Mouse (Mus musculus) neural tube, embryonic 13.5 days (tissue): ENCODE results near the gene Dact2. TPM values are rescaled to one million over a fixed set of nuclear protein-coding genes. Genes with fewer than 3 reads are reported as not detected.
A peak's percentile ranks its signal among the peaks of the same experiment; 100 is the strongest.

Experiments used
- ATAC-seq: fragments of 200-750 bp; cut with Nextera tagmentation; 2 replicates; pipeline ENCODE4 v1.8.0; 2017; ENCODE audit warnings: low read depth, mild to moderate bottlenecking, moderate TSS enrichment, moderate library complexity
- H3K27ac ChIP-seq: fragments of 300-500 bp; sonication (generic); replicated peaks from 2 replicates; pipeline ENCODE4 v1.5.1; 2015; ENCODE audit warnings: moderate library complexity, mild to moderate bottlenecking, inconsistent platforms
- H3K27me3 ChIP-seq: fragments of 300-500 bp; sonication (generic); 2 replicates; pipeline ENCODE4 v1.6.1; 2015; ENCODE audit warnings: mild to moderate bottlenecking, inconsistent platforms
- H3K36me3 ChIP-seq: fragments of 300-500 bp; sonication (generic); 2 replicates; pipeline ENCODE4 v1.6.1; 2015; ENCODE audit warnings: mild to moderate bottlenecking, inconsistent platforms
- H3K4me1 ChIP-seq: fragments of 300-500 bp; sonication (generic); replicated peaks from 2 replicates; pipeline ENCODE4 v1.6.1; 2015; ENCODE audit warnings: inconsistent platforms
- H3K4me2 ChIP-seq: fragments of 300-500 bp; sonication (generic); 2 replicates; pipeline ENCODE4 v1.6.1; 2015; ENCODE audit warnings: inconsistent platforms, mild to moderate bottlenecking, moderate library complexity
- H3K4me3 ChIP-seq: fragments of 300-500 bp; sonication (generic); 2 replicates; pipeline ENCODE4 v1.5.1; 2015; ENCODE audit warnings: mild to moderate bottlenecking, inconsistent platforms
- H3K9ac ChIP-seq: fragments of 300-500 bp; sonication (generic); 2 replicates; pipeline ENCODE4 v1.6.1; 2015; ENCODE audit warnings: moderate library complexity, mild to moderate bottlenecking, inconsistent platforms
- H3K9me3 ChIP-seq: fragments of 300-500 bp; sonication (generic); 2 replicates; pipeline ENCODE4 v1.6.1; 2016; ENCODE audit warnings: inconsistent platforms
- WGBS: fragments of 180-500 bp; shearing (Covaris S2); methylation state at CpG from one replicate; pipeline ENCODE4 v1.1.7; 2015; 5-methylcytosine and 5-hydroxymethylcytosine counted together
- polyA plus RNA-seq: library from polyadenylated mRNA; unstranded; fragments of >200 nt; fragmentation: Nextera tagmentation; extraction: Ambion mirVana; gene quantifications from 2 replicates; pipeline ENCODE4 v1.2.1, GENCODE M21; 2015

The Dact2 gene
- polyA plus RNA-seq, 1 experiment from 2014 or later, result 1.2 TPM

DNA sequence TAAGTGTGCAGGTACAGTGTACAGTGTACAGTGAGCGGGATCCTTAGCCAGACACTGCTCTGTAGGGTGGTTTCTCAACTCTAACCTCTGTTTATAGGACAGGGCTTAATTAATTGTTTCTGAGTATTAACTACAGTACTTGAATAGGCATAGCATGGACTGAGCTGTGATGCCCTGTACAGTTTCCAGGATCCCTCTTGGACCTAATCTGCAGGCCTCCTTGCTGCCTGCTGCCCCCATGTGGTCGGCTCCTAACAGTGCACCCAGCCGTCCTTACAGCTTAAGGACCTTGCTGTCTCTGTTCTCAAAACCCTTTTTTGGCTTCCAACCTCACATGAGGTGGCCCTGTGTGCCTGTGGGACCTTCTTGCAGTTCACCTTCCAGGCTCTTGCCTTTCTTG is 2.0 kb upstream of the Dact2 start:
- Histone ChIP-seq H3K27me3 (peaks cover 61% of the 10 kb centered on the region), H3K27ac (no peak overlapping the region), H3K36me3 (no peaks in the 10 kb centered on the region), H3K9ac (no peak overlapping the region), H3K4me3 (no peak overlapping the region), H3K4me1 (peaks cover 44% of the 10 kb centered on the region), H3K9me3 (no peaks in the 10 kb centered on the region), H3K4me2 (no peak overlapping the region)
- WGBS, result 31% methylated on average over 3 of the region's 3 CpGs
- ATAC-seq, result peak; percentile 19; the same call in 1 of the 2 replicates

DNA sequence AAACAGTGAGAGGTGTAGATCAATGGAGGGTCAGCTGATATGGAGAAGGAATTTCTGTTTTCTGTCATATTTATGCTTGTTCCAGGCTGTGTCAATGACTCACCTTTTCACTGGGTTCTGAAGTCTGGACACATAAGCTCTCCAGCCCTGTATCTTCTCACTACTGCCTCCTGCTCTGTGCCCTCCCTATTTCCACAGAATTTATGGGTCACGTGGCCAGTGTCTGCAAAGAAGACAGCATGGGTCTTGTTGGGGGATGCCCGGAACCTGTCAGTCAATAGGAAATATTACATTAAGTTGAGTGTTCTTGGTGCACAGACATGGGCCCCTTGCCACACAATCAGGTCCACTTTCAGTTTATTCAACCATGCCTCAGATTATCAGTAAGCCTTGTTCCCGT is 1.1 kb upstream of the Dact2 start:
- Histone ChIP-seq H3K4me1 (peaks cover 46% of the 10 kb centered on the region), H3K36me3 (no peaks in the 10 kb centered on the region), H3K4me3 (no peak overlapping the region), H3K9ac (no peak overlapping the region), H3K9me3 (no peaks in the 10 kb centered on the region), H3K27me3 (peaks cover 69% of the 10 kb centered on the region), H3K4me2 (no peak overlapping the region), H3K27ac (no peak overlapping the region)
- ATAC-seq, result no peak
- 87% methylated on average over 3 of the region's 3 CpGs for WGBS

DNA sequence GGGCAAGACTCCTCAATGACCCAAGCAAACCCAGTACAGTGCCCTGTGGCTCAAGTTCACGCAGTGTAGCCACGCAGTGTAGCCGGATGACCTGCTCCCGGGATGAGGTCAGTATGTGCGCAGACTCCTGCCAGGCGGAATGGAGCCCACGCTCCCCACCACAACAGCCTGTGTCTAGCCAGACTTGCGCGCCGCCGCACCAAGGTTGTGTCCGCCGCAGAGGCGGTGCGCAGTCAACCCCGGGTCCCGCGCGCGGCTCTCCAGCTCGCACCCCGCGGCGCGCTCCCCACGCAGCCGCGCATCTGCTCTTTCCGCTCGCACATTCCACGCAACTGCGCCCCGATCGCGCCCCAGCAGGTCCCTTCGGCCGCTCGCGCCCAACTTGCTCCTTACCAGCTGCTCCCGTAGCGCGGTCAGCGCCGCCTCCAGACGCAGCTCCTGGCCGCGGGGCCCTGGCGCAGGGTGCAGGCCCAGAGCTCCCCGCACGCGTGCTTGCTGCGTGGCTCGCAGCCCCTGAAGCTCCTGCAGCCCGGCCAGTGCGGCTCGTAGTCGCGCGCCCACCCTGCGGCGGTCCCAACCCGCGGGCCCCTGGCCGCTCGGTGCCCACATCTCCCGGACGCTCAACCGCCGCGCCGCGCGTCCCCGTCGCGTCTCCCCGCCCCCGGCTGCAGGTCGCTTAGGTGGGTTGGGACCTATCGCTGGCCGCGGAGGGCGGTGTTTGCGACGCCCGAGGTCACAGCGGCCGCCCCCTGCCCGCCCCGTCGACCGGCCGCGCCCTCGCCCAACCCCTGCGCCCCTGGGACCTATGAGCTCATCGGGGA is 773 bp downstream of the Dact2 start:
- Histone ChIP-seq H3K9ac (peak overlapping the region; percentile 77), H3K9me3 (no peaks in the 10 kb centered on the region), H3K27ac (peak overlapping the region; percentile 33; the same call in 1 of the 2 replicates), H3K36me3 (no peaks in the 10 kb centered on the region), H3K4me2 (peak overlapping the region; percentile 90), H3K27me3 (peaks cover 72% of the 10 kb centered on the region), H3K4me3 (peak overlapping the region; percentile 61), H3K4me1 (peaks cover 46% of the 10 kb centered on the region)
- ATAC-seq, result peak; percentile 64
- under 1% methylated on average over 94 of the region's 97 CpGs for WGBS

DNA sequence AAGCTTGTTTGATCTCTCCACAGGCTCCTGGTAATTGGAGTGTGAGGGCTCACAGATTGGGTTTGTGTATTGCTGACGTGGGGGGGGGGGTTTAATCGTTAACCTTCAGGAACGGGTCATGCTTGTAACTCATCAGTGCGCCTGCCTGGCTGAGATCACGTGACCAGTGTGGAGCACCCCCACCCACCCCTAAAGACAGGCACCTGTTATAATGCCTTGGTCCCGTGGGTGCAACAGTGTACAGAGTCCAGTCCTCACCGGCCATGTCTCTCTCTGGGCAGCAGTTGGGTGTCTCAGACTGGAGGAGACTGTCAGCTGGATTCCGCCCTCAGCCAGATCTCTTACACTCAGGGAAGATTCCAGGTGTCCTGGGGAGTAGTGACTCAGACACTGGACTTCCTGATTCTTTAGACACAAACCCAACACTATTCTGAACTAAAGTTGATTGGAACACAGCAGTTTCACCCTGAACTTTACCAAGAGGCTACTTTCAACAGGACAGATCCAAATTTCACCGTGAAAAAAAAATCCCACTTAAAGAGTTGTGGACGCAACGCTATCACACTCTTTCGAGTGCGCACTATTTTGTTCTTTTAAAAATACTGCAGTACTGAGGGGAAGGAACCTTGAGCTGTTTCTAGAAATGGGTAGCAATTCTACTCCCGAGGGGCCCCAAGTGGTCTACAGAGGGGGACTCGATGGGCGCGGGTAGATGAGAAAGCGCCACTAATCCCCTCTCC is 1.6 kb downstream of the Dact2 start:
- no peaks in the 10 kb centered on the region for H3K36me3 ChIP-seq
- H3K4me2 ChIP-seq, result peak overlapping the region; percentile 90
- peak overlapping the region; percentile 61 for H3K4me3 ChIP-seq
- peak overlapping the region; percentile 77; the same call in 1 of the 2 replicates for H3K9ac ChIP-seq
- ATAC-seq, result no peak
- peaks cover 67% of the 10 kb centered on the region for H3K27me3 ChIP-seq
- 2% methylated on average over 18 of the region's 18 CpGs for WGBS
- H3K27ac ChIP-seq, result no peak overlapping the region
- H3K4me1 ChIP-seq, result peaks cover 40% of the 10 kb centered on the region
- no peaks in the 10 kb centered on the region for H3K9me3 ChIP-seq

DNA sequence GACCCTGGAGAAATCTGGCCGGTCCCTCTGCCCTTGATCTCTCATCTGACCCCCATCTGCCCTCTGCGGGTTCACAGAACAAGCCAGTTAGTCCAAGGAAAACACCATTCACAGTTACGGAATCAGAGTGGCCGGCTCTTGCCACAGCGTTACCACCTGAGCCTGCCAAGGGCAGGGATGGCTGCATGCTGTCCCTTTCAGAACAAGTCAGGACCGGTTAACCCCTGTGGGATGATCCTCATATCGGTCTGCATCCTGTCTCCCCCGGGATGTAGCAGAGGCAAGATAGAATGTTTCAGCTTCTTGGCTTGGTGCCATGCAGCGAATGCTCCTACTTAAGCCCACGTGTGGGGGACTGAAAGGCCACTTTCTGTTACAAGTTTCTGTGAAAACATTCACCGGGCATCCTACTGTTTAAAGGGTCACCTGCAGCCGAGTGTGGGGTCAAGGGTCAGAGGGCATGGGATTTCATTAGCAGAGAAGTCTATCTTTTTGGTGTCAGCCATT is 2.8 kb downstream of the Dact2 start:
- H3K27ac ChIP-seq, result no peak overlapping the region
- peak overlapping the region; percentile 90; the same call in 1 of the 2 replicates for H3K4me2 ChIP-seq
- peaks cover 60% of the 10 kb centered on the region for H3K27me3 ChIP-seq
- no peak overlapping the region for H3K9ac ChIP-seq
- H3K4me1 ChIP-seq, result peaks cover 32% of the 10 kb centered on the region
- H3K36me3 ChIP-seq, result no peaks in the 10 kb centered on the region
- 14% methylated on average over 12 of the region's 12 CpGs for WGBS
- no peaks in the 10 kb centered on the region for H3K9me3 ChIP-seq
- H3K4me3 ChIP-seq, result no peak overlapping the region
- ATAC-seq, result no peak

DNA sequence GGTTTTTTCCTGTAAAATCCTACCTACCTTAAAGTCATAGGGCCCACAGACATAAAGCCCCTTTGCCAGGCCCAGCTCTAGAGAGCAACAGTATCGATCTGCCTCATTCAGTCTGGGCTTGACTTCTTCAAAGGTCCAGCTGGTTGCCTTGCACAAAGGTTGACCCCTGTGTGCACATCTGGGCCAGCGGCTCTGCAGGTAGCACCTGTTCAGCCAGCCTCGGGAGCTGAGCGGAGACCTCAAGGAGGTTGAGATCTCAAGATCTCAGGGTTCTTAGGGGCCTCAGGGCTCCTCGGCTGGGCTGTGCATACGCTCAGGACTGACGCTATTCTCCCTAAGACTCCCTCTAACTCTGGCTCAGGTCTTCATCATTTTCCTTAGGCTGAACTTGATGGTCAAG is 3.9 kb downstream of the Dact2 start:
- Histone ChIP-seq H3K27me3 (peaks cover 52% of the 10 kb centered on the region), H3K4me1 (peaks cover 32% of the 10 kb centered on the region), H3K9me3 (no peaks in the 10 kb centered on the region), H3K9ac (no peak overlapping the region), H3K27ac (no peak overlapping the region), H3K4me3 (no peak overlapping the region), H3K36me3 (no peaks in the 10 kb centered on the region), H3K4me2 (no peak overlapping the region)
- 86% methylated on average over 7 of the region's 7 CpGs for WGBS
- ATAC-seq, result no peak

DNA sequence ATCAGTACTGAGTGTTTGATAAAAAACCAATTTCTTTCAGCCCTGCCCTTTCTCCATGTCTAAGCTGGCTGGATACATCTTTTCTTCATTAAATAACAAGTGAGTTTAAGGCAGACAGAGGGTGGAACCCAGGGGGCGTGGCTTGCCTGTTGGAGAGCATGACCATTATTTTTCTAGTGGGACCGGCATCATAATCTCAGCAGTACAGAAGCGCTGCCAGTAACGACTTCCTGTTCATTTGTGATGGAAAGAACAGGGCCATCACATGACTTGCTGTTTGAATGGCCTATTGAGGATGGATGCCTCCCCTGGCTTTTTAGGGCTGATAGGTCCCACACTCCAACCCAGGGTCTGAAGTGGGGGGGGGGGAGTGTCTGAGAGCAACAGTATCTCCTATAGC is 4.5 kb downstream of the Dact2 start:
- Histone ChIP-seq H3K9me3 (no peaks in the 10 kb centered on the region), H3K4me3 (no peak overlapping the region), H3K9ac (no peak overlapping the region), H3K36me3 (no peaks in the 10 kb centered on the region), H3K27ac (no peak overlapping the region), H3K4me1 (peaks cover 32% of the 10 kb centered on the region), H3K4me2 (no peak overlapping the region), H3K27me3 (peaks cover 46% of the 10 kb centered on the region)
- WGBS, result 28% methylated on average over 4 of the region's 4 CpGs
- no peak for ATAC-seq

DNA sequence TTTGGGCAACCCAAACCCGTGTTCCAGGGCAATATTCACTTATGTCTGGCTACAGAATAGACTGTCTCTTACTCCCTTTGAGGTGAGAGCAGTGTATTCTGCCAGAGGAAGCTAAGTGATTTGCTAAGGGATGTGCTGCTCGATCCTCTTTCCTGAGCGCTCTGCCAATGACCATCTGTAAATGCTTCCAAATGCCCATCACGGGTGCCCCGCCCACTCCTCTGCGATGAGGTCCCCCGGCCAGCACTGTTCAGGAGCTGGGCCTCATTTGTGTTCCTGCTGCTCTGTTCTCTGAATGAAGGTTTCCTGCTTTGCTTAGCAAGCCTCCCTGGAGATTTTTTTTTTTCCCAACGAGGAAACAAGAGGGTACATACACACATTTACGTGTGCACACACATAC is 11.2 kb downstream of the Dact2 start:
- WGBS, result 51% methylated on average over 9 of the region's 9 CpGs
- no peaks in the 10 kb centered on the region for H3K36me3 ChIP-seq
- H3K4me1 ChIP-seq, result no peaks in the 10 kb centered on the region
- H3K4me2 ChIP-seq, result no peak overlapping the region
- H3K9ac ChIP-seq, result no peak overlapping the region
- no peak overlapping the region for H3K4me3 ChIP-seq
- no peaks in the 10 kb centered on the region for H3K9me3 ChIP-seq
- no peaks in the 10 kb centered on the region; the same call in 1 of the 2 replicates for H3K27me3 ChIP-seq
- ATAC-seq, result no peak
- H3K27ac ChIP-seq, result no peak overlapping the region

DNA sequence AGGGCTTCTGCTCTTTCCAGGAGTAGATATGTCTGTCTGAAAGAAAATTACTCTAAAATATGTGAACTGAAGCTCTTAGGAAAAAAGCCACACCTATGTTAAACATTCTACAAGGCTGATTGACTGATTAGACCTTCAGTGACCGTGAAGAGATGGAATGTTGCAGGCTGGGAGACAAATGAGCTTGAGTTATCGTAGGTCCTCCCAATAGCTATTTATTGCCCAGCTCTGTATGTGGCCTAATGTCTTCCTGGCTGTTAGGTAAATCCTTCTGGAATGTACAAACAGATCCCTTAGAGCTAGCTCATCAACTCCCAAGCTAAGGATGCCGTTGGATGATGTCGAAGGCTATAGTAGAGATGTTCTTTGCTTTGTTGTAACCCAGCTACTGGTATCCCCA is 11.7 kb downstream of the Dact2 start:
- WGBS, result 52% methylated on average over 4 of the region's 4 CpGs
- no peaks in the 10 kb centered on the region for H3K36me3 ChIP-seq
- no peak overlapping the region for H3K9ac ChIP-seq
- H3K27me3 ChIP-seq, result no peaks in the 10 kb centered on the region; the same call in 1 of the 2 replicates
- H3K9me3 ChIP-seq, result no peaks in the 10 kb centered on the region
- H3K4me3 ChIP-seq, result no peak overlapping the region
- H3K4me1 ChIP-seq, result no peaks in the 10 kb centered on the region
- no peak overlapping the region for H3K4me2 ChIP-seq
- no peak overlapping the region for H3K27ac ChIP-seq
- no peak for ATAC-seq

DNA sequence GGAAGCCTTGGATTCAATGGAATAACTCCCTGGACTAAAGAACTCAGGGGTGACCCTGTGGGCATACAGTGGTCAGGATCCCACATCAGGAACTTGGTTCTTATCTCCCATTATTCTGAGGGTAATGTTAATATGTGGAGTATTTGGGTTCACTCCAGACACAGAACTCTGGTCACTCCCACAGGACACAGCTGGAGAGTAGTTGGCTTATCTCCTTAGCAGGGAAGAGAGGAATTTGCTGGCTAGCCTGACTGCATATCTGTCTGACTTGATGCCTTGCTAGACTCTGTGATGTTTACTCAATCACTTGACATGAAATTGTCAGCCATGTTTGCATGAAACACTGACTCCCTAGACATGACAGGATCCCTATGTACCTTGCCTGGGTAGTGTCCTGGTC is 15.6 kb downstream of the Dact2 start:
- Histone ChIP-seq H3K9me3 (no peaks in the 10 kb centered on the region), H3K9ac (no peak overlapping the region)

DNA sequence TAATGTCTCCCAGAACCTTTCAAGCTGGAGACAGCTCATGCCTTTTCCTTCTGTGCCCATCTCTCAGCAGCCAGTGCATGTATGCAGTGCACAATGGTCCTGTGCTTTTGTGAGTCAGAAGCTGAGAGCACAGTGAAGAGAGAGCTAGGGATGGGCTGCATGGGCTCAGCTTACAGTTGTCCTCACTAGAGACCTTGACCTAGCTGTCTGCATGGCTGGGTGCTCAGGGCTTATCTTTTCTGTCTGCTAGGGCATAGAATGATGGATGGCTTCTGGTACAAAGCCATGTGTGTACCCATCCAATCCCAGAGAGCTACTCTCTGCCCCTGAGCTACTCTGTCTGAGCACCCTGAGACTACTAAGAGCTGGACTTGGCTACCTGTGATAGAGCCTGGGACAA is 17.0 kb downstream of the Dact2 start:
- no peak overlapping the region for H3K9ac ChIP-seq
- no peaks in the 10 kb centered on the region for H3K9me3 ChIP-seq
- no peak for ATAC-seq
- no peaks in the 10 kb centered on the region for H3K36me3 ChIP-seq
- H3K27ac ChIP-seq, result no peak overlapping the region
- H3K4me3 ChIP-seq, result no peak overlapping the region
- no peak overlapping the region for H3K4me2 ChIP-seq
- no peaks in the 10 kb centered on the region for H3K4me1 ChIP-seq
- no peaks in the 10 kb centered on the region for H3K27me3 ChIP-seq

More for the DNA sequence above, 15.6 kb downstream of the Dact2 start:
- Histone ChIP-seq H3K4me1 (no peaks in the 10 kb centered on the region), H3K4me3 (no peak overlapping the region), H3K4me2 (no peak overlapping the region), H3K27me3 (no peaks in the 10 kb centered on the region), H3K27ac (no peak overlapping the region), H3K36me3 (no peaks in the 10 kb centered on the region)
- ATAC-seq, result no peak

DNA sequence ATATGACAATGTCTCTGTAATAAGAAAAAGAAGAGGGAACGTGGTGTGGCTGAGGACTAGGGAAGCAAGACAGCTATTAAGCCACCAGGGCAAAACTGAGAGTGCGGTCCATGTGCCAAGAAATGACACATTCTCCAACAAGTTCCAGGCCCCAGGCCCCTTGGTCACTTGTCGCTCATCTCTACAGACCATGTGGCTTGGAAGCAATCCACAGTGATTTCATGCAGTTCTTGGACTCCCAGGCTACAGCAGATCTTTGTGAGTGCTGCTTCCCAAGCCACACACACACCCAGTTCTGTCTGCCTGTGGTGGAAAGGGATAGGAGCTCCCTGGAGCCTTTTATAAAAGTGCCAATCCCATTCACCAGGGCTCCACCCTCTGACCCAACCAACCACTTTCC is 17.9 kb downstream of the Dact2 start:
- no peak overlapping the region for H3K4me2 ChIP-seq
- no peak overlapping the region for H3K4me3 ChIP-seq
- H3K4me1 ChIP-seq, result no peaks in the 10 kb centered on the region
- H3K36me3 ChIP-seq, result no peaks in the 10 kb centered on the region
- 85% methylated on average over 3 of the region's 3 CpGs for WGBS
- no peak overlapping the region for H3K27ac ChIP-seq
- H3K9me3 ChIP-seq, result no peaks in the 10 kb centered on the region
- H3K27me3 ChIP-seq, result no peaks in the 10 kb centered on the region
- ATAC-seq, result no peak
- no peak overlapping the region for H3K9ac ChIP-seq
